Mouse (Mus musculus) heart, postnatal 25 days (tissue): Measurements from ENCODE around the gene Cited2. TPM values are rescaled to one million over a fixed set of nuclear protein-coding genes. Genes with fewer than 3 reads are reported as not detected.

Source experiments
- DNase-seq: peaks from one replicate; pipeline ENCODE4 v3.0.0; 2022; ENCODE audit warnings: low spot score
- intact Hi-C: fragments of 180-260 bp; cut with DNase I; formaldehyde crosslinking; loops from one replicate; pipeline ENCODE4 v1.15.1; 2025
- total RNA-seq, 2 experiments: library from RNA; stranded (reverse); gene quantifications; 2 replicates each; pipeline ENCODE4 v1.2.3; 2021

The Cited2 gene
- total RNA-seq: 10 to 100 TPM; 42.8 to 47.9 TPM

GRCm38 (mm10) chr10:17722653-17723410 is at the start of gene Cited2:
Gene Cited2 (plus strand): TSS chr10:17723218.
- DNase-seq: peak; percentile 94
- intact Hi-C loops: loop anchor here (5.0 to 10.0 kb wide), 9 partner anchors 161 to 1378 kb away; no protein-coding TSS in a partner anchor

GRCm38 (mm10) chr10:17674454-17674853 is 48.6 kb upstream of the Cited2 start:
- intact Hi-C loops: no loop called here
- DNase-seq: no peak

GRCm38 (mm10) chr10:17674869-17675268 is 48.1 kb upstream of the Cited2 start:
- intact Hi-C loops: no loop called here
- no peak for DNase-seq

GRCm38 (mm10) chr10:17676464-17676863 is 46.6 kb upstream of the Cited2 start:
- intact Hi-C loops: no loop called here
- no peak for DNase-seq

GRCm38 (mm10) chr10:17677308-17677707 is 45.7 kb upstream of the Cited2 start:
- intact Hi-C loops: no loop called here
- DNase-seq: no peak

- intact Hi-C loops: no loop called here
- DNase-seq: no peak
These were observed 42.3 kb upstream of the Cited2 start for GRCm38 (mm10) chr10:17680432-17681382.

- intact Hi-C loops: no loop called here
- no peak for DNase-seq
These were observed 41.6 kb upstream of the Cited2 start for GRCm38 (mm10) chr10:17681386-17681785.

- no peak for DNase-seq
- intact Hi-C loops: no loop called here
These were observed 39.1 kb upstream of the Cited2 start for GRCm38 (mm10) chr10:17683852-17684428.

- intact Hi-C loops: no loop called here
These were observed 33.2 kb upstream of the Cited2 start for GRCm38 (mm10) chr10:17689806-17690205.

GRCm38 (mm10) chr10:17691709-17692108 is 31.3 kb upstream of the Cited2 start:
- no peak for DNase-seq
- intact Hi-C loops: no loop called here

More at GRCm38 (mm10) chr10:17689806-17690205, 33.2 kb upstream of the Cited2 start:
- no peak for DNase-seq

- no peak for DNase-seq
- intact Hi-C loops: no loop called here
These were observed 27.2 kb upstream of the Cited2 start for GRCm38 (mm10) chr10:17695801-17696200.

GRCm38 (mm10) chr10:17697376-17698265 is 25.4 kb upstream of the Cited2 start:
- intact Hi-C loops: no loop called here
- DNase-seq: no peak

GRCm38 (mm10) chr10:17705466-17705973 is 17.5 kb upstream of the Cited2 start:
- no peak for DNase-seq
- intact Hi-C loops: no loop called here

- intact Hi-C loops: no loop called here
- DNase-seq: no peak
These were observed 12.3 kb upstream of the Cited2 start for GRCm38 (mm10) chr10:17710753-17711152.

- DNase-seq: no peak
- intact Hi-C loops: no loop called here
These were observed 3.9 kb upstream of the Cited2 start for GRCm38 (mm10) chr10:17719009-17719570.

- intact Hi-C loops: loop anchor here (5.0 to 10.0 kb wide), 9 partner anchors 157 to 1375 kb away; no protein-coding TSS in a partner anchor
These were observed 3.4 kb upstream of the Cited2 start for GRCm38 (mm10) chr10:17719646-17720045.

GRCm38 (mm10) chr10:17720891-17721601 is 2.0 kb upstream of the Cited2 start:
- DNase-seq: no peak
- intact Hi-C loops: loop anchor here (5.0 to 10.0 kb wide), 9 partner anchors 159 to 1376 kb away; no protein-coding TSS in a partner anchor

More at GRCm38 (mm10) chr10:17719646-17720045, 3.4 kb upstream of the Cited2 start:
- no peak for DNase-seq

GRCm38 (mm10) chr10:17721602-17722121 is 1.4 kb upstream of the Cited2 start:
- DNase-seq: peak; percentile 14
- intact Hi-C loops: loop anchor here (5.0 to 10.0 kb wide), 9 partner anchors 159 to 1377 kb away; no protein-coding TSS in a partner anchor
